Mouse (Mus musculus): Measurements from ENCODE around the gene Vmn2r57. TPM values are rescaled to one million over a fixed set of nuclear protein-coding genes. Genes with fewer than 3 reads are reported as not detected.
"Not testable (repeated sequence)": the region's sequence is repeated elsewhere in the genome, so short reads cannot be mapped to it uniquely, and the experiment has no call there.

The Vmn2r57 gene
- polyA plus RNA-seq (2012; ENCODE audit: insufficient read depth, insufficient read length, missing spikeins) = not detected in 2 replicates

GRCm38 (mm10) chr7:41448596-41448995 is at the start of gene Vmn2r57:
Gene Vmn2r57 (minus strand): TSS chr7:41448696.
- H3K4me3 ChIP-seq (ENCODE audit: insufficient read depth, low read length); H3K27ac ChIP-seq (ENCODE audit: insufficient read depth, low read depth, low read length); H3K4me1 ChIP-seq (ENCODE audit: control insufficient read depth, insufficient read depth, low read length): not testable (repeated sequence)

- no peak for TF ChIP-seq CTCF (IDR thresholded peaks at IDR 0.05; ENCODE audit: low read depth, low read length)
- no peak for TF ChIP-seq POLR2A (IDR thresholded peaks at IDR 0.05; ENCODE audit: borderline replicate concordance, low read depth, low read length)
- H3K27ac ChIP-seq (ENCODE audit: insufficient read depth, low read depth, low read length) = no peak overlapping the region
- H3K4me1 ChIP-seq (ENCODE audit: control insufficient read depth, insufficient read depth, low read length) = no peaks in the 10 kb centered on the region
- H3K4me3 ChIP-seq (ENCODE audit: insufficient read depth, low read length) = no peak overlapping the region
Measured at GRCm38 (mm10) chr7:41497871-41498270, 49.4 kb upstream of the Vmn2r57 start.

- no peak overlapping the region for H3K27ac ChIP-seq (ENCODE audit: insufficient read depth, low read depth, low read length)
- H3K4me1 ChIP-seq (ENCODE audit: control insufficient read depth, insufficient read depth, low read length) = no peaks in the 10 kb centered on the region
- TF ChIP-seq CTCF (IDR thresholded peaks at IDR 0.05; ENCODE audit: low read depth, low read length) (no peak), POLR2A (IDR thresholded peaks at IDR 0.05; ENCODE audit: borderline replicate concordance, low read depth, low read length) (no peak)
- no peak overlapping the region for H3K4me3 ChIP-seq (ENCODE audit: insufficient read depth, low read length)
Measured at GRCm38 (mm10) chr7:41451864-41452263, 3.4 kb upstream of the Vmn2r57 start.

- Histone ChIP-seq H3K4me3 (ENCODE audit: insufficient read depth, low read length) (no peak overlapping the region), H3K4me1 (ENCODE audit: control insufficient read depth, insufficient read depth, low read length) (no peaks in the 10 kb centered on the region), H3K27ac (ENCODE audit: insufficient read depth, low read depth, low read length) (no peak overlapping the region)
- TF ChIP-seq CTCF (IDR thresholded peaks at IDR 0.05; ENCODE audit: low read depth, low read length) (no peak), POLR2A (IDR thresholded peaks at IDR 0.05; ENCODE audit: borderline replicate concordance, low read depth, low read length) (no peak)
Measured at GRCm38 (mm10) chr7:41394130-41394529, 54.4 kb downstream of the Vmn2r57 start.

GRCm38 (mm10) chr7:41393048-41393971 is 55.2 kb downstream of the Vmn2r57 start, which contains the start of gene AI987944:
Gene AI987944 (minus strand): TSS chr7:41393379.
- no peaks in the 10 kb centered on the region for H3K4me1 ChIP-seq (ENCODE audit: control insufficient read depth, insufficient read depth, low read length)
- H3K4me3 ChIP-seq (ENCODE audit: insufficient read depth, low read length) = peak within 1 kb of the TSS; percentile 66
- peak within 1 kb of the TSS; percentile 71 for H3K27ac ChIP-seq (ENCODE audit: insufficient read depth, low read depth, low read length)
- TF ChIP-seq CTCF (IDR thresholded peaks at IDR 0.05; ENCODE audit: low read depth, low read length) = no peak
- no peak for TF ChIP-seq POLR2A (IDR thresholded peaks at IDR 0.05; ENCODE audit: borderline replicate concordance, low read depth, low read length)

Other genes with a start within 250 kb of the Vmn2r57 start
- gene AI987944, start 55.3 kb downstream of the Vmn2r57 start, polyA plus RNA-seq (2012; ENCODE audit: insufficient read depth, insufficient read length, missing spikeins) = 21.5 and 21.9 TPM in 2 replicates
- 0.16 TPM in 1 of 2 replicates, not detected in the other for gene Gm20449, start 50.7 kb upstream of the Vmn2r57 start, polyA plus RNA-seq (2012; ENCODE audit: insufficient read depth, insufficient read length, missing spikeins)
- gene AW146154, start 51.2 kb upstream of the Vmn2r57 start, polyA plus RNA-seq (2012; ENCODE audit: insufficient read depth, insufficient read length, missing spikeins) = 8.9 and 14.2 TPM in 2 replicates
- gene Gm6871, start 125.0 kb upstream of the Vmn2r57 start, polyA plus RNA-seq (2012; ENCODE audit: insufficient read depth, insufficient read length, missing spikeins) = not detected in 2 replicates
- gene 2610021A01Rik, start 150.5 kb upstream of the Vmn2r57 start, polyA plus RNA-seq (2012; ENCODE audit: insufficient read depth, insufficient read length, missing spikeins) = 6.7 and 9.9 TPM in 2 replicates
- 12.2 and 15.5 TPM in 2 replicates for gene Zfp788, start 184.5 kb upstream of the Vmn2r57 start, polyA plus RNA-seq (2012; ENCODE audit: insufficient read depth, insufficient read length, missing spikeins)